Mouse (Mus musculus) T-helper 17 cell (primary cell): ENCODE data around the gene Unc79.

Experiments
- in situ Hi-C, 2 experiments: fragments of 300-600 bp; cut with MboI, MseI; formaldehyde crosslinking; loops; 1 replicate in 1 of 2; 2 replicates in 1 of 2; pipeline ENCODE4 v1.15.1; 2025; ENCODE audit warnings: high pct_unique_total_duplicates in 2 of 2

The Unc79 gene

DNA sequence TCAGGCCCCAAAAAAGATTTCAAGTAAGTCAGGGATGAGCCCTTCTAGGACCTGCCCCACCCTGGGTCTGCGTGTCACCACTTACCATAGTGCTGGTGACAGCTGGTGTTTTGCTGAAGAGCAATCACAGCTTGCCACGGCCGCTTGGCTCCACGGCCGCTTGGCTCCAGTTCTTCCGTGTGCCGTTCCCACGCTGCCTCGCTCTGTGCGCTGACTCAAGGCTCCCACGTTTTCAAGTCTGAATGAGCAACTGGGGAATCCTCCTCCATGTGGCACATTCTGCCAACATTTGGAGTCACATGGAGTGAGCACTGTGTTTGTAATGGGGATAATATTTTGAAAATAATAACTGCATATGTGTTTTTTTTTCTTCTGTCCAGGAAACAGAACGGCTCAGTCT lies 241.1 kb downstream of the Unc79 start:
- in situ Hi-C loops, result no loop called here

DNA sequence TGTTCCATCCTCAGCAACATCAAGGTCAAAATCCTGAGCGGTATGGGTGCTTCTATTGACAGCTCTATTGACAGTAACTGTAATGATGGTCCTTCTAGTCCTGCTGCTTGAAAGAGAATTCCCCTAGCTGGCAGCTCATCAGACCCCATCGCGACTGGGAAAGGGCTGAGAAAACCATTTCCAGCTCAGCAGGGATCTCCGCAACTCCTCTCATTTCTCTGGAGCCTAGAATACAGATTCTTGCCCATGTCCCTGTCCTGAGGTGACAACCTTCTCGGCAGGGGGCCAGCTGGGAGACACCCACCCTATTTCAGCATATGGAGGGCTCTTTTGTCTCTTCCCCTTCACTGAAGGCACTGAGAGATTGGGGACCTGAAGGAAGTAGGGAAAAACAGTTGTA lies 244.3 kb downstream of the Unc79 start:
- in situ Hi-C loops, result no loop called here

DNA sequence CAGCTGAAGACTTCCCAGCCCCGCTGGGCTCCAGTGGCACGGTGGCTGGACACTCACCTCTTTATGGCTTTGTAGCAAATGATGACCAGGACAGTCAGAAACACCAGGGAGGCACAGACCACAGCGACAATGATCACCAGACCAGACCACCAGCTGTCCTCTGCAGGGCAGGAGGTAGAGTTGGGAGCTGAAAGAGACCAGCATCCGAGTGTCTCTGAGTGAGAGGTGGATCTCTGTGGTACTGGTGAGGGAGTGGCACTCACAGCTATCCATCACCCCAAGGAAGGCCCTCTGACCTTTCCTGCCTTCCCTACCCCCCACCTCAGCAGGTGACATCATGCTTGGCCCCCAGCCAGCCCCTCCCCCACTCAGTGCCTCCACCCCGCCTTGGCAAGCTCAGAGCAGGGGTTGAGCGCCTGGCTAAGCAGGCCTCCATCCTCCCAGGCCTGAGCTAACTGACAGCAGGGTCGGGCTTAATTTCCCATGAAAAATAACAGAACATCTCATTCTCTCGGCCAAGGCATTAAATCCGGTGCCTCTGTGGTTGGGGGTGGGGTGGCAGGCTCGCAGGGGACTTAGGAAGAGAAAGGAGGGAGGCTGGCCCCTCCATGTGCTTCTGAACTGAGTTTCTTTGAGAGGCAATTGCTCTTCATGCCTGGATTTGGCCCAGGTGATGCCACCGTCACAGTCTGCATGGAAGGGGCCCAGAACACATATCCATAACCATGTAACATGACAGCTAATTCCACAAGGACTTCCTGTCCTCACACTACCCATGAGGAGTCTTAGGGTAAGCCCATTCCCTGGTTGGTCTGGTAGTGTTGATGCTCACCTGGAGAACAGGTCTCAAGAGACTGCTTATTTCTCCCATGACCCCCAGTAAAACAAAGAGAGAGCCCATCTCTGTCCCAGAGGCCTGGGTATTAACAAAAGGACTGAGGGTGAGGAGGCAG lies 254.2 kb downstream of the Unc79 start:
- in situ Hi-C loops, result no loop called here

DNA sequence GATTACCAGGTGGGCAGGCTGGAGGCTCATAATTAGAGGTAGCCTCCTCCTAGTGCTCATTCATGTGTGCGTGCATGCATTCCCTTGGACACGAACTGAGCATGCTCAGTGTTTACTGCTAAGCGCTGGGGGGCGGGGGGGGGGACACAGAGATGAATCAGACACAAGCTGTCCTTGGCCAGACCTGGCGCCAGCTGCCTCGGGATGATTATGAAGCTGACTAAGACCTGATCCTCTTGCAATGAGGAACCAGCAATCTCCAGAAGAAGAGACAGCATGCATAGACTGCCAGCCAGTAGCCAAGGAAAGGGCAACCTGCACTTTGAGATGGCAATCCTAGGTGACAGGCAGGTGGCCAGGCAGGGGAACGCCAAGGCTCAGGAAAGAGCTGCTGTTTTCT lies 256.9 kb downstream of the Unc79 start:
- in situ Hi-C loops, result no loop called here

DNA sequence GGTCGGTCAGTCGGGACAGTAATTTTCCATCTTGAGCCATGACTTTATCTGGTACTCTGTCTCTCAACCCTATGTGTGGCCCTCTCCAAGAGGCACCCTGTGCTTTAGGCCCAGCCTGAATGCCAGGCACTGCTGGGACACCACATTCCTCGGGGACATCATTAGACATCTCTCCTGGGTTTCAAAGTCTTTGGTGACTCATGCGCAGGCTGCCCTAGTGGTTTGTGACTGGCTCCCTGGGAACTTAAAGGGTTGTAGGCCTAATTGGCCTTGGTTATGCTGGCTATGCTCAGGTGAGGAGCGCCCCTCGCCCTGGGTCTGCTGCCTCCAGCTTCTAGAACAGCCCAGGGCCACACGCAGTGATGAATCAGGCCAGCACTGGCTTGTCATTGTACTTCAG lies 260.9 kb downstream of the Unc79 start:
- in situ Hi-C loops, result no loop called here

DNA sequence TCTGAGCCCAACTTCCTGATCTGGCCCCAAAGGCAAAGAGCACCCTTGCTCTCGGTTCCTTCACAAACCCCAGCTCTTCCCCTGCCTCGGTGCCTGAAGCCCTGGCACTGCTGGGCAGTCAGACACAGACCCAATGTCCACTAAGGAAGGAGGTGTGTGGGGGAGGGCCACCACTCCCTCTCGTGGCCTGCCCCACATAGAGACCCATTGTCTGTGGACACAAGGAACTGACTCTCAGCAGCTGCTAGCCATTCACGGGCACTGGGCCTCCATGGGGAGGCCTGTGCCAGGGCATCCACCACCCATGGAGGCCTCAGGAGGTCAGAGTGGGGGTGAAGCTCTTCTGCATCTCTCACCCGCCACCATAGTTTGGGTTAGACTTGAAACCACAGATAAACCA lies 262.4 kb downstream of the Unc79 start:
- in situ Hi-C loops, result no loop called here

DNA sequence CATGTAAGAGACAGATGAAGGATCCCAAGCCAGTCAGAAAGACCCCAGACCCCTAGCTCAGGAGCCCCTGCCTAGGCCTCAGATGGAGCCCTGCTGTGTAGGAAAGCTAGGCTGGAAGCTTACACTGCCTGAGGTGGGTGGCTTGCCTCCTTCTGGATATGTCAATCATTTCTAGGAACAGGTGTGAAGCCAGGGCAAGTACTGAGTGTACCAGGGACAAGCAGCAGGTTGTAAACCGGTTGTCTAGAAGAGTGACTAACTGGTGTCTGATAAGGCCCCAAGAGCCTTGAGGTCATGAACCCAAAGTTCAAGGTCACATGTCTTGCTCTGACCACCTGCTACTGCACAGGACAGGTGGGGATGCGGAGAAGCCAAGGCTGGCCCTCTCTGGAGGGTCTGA lies 264.9 kb downstream of the Unc79 start:
- in situ Hi-C loops, result no loop called here

DNA sequence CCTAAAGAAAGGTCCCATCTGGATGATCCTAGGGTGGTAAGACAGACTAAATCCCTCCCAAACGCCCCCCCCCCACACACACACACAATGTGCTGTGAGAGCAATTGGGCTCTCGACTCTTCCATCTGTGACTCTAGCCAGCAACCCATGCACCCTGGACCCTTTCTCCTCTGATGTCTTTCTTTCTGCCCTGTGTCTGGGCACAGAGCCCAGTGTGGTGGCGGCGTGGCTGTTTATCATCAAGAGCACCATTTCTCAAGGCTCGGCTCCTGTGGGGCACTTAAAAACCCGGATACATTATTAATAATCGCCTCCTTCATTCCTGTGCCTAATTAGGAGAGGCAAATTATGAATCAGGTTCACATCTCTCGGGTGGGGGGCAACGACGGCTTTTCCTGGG lies 265.6 kb downstream of the Unc79 start:
- in situ Hi-C loops, result no loop called here

DNA sequence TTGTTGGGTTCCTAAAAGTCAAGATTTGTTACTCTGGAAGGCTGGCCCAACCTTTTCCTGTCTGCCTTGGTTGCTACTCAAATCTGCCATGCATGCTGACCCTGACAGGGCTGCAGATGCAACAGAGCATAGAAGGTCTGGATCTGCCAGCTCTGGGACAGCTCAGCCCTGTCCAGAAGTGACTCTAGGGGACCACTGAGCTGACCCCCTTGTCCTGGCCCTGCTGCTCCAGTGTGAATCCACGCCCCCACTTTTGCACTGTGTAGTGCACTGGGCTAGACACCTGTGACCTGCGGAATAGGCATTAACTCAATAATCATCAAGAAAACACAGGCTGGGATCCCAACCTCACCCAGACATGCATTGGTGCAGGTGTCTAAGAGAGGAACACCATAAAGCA lies 266.1 kb downstream of the Unc79 start:
- in situ Hi-C loops, result no loop called here

DNA sequence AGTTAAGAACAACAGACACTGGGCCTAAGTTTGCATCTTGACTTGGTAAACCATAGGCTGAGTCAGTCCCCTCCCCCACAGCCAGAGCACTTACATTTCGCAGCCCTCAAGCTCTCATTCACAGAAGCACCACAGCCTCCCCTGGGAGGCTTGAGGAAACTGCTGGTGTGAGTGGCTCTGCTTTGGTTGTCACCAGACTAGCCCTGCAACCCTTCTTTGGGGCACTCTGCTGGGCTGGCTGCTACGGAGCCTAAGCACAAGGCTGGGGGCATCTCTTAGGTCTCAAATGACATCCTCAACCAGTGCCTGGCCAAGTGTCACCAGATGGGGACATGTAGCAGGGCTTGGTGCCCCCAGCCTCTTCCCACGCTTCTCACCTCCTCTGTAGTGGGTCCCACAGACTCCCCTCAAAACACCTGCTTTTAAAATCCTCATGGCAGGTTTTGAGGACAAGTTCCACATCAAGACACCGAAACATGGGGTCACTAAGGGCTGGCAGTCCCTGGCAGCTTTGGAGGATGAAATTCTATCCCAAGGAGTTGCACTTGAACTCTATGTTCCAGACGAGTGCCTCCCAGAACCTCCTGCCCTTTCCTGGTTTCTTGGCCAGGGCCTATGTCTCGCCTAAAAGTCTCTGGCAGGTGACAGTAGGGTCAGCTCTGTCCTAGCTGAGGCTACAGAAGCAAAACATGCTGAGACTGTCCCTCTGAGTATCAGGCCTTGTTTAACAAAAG lies 267.4 kb downstream of the Unc79 start:
- in situ Hi-C loops, result no loop called here

DNA sequence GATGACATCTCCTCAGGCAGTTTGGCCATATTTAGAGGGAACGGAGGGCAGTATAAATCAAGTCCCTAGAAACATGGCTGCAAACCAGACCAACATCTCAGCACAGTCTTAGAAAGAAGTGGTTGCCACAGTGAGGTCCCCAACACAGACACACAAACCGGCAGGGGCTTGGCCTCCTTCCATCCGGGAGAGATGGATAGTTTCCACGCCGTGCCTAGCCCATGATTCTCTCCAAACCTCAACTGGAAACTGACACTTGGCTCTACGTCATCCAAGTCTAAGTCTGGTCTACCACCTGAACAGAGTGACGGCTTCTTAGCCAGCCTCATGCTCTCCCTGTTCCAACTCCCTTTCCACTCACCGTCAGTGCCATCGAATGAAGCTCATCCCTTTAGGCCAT lies 275.0 kb downstream of the Unc79 start:
- in situ Hi-C loops, result no loop called here

DNA sequence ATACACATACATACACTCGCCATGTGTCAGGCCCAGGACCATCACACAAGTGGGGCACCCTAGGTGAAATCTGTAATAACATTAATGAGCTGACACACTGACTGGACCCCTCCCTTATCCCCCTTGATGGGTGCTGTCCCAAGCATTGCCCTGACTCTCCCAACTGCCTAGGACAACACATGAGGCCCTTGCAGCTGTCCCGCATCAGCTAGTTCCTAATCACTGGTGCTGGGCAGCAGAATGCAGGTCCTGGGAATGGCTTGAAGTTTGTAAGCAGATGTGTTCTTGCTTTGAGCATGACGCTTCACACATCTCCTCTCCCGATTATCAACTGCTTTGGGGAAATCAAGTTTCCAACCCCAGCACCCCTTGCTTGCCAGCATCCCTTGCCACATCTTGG lies 277.5 kb downstream of the Unc79 start:
- in situ Hi-C loops, result no loop called here

DNA sequence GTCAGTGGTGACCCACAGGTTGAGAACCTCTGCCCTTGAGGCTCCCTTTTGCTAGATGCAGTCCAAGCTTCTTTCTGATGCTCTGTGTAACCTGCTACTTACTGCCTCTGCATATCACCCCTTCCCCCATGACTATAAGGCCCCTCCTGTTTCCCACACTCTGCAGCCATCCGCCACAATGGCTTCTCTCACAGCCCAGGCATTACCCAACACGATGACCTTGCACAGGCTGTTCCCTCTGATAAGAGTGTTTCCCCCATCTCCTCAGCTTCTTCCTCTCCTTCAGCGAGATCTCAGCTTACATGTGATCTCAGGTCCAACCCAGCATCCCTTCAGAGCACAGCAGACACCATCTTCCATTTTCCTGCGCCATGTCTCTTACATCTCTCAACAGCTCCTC lies 280.4 kb downstream of the Unc79 start:
- in situ Hi-C loops, result no loop called here
